Mouse (Mus musculus): Measurements from ENCODE around the gene Ipo8. TPM values are rescaled to one million over a fixed set of nuclear protein-coding genes. Genes with fewer than 3 reads are reported as not detected.

Gene Ipo8
- polyA plus RNA-seq (2017; shearing (Covaris generic)): 34.5 TPM

DNA sequence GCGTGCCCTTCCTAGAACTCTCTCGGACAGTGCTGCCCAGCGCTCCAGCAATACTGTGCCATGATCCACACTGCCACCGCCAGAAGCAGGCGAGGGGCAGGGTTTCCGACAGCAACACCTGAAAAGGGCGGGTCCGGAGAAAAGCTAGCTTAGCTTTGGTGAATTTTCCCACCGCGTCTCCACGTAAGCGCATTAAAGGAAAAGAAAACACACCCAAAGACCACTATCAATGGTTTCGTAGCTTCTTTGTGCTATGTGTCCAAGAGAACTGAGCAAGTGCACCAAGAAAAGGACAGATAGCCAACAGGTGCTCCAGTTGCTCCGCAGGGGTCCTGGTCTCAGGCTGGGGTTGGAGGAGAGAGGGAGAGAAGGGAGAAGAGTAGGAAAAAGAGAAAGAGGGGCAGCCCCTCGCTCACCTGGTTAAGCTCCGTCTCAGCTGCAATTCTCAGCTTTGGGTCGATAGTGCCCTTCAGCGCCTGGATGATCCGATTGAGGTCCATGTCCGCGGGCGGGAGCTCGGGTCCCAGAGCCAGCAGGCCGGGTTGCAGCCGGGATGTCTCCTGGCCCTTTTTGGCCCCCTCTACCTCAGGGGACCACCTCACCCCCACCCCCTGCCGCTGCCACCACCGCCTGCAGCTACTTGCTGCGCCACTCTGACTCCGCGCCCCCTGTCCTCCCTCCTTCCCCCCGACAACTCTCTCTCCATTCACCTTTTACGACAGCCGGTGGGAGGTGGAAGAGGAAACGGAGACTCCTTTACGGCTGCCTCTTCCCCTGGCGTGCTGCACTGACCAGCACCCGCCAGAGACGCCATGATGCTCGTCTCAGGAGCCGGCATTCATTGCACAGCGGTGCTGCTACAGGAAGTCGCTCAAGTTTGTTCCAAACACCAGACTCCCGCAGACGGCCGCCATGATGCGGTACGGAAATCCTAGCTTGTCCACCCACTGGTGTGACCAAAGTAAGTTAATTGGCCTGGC is at the start of gene Ipo8:
TSS of gene Ipo8 (minus strand) at position 720 of the 980 bp plus-strand sequence.

Other genes starting within 250 kb of the Ipo8 start
- 6.7 TPM for gene Caprin2, start 64.8 kb upstream of the Ipo8 start, polyA plus RNA-seq (2017; shearing (Covaris generic))
- gene Sinhcaf, start 115.0 kb upstream of the Ipo8 start, polyA plus RNA-seq (2017; shearing (Covaris generic)): 38.3 TPM